Mouse (Mus musculus) adrenal gland (tissue): ENCODE measurements around the gene Dock3.

Experiments used
- intact Hi-C: fragments of 180-260 bp; cut with DNase I; formaldehyde crosslinking; loops from one replicate; pipeline ENCODE4 v1.15.1; 2025

The Dock3 gene

DNA sequence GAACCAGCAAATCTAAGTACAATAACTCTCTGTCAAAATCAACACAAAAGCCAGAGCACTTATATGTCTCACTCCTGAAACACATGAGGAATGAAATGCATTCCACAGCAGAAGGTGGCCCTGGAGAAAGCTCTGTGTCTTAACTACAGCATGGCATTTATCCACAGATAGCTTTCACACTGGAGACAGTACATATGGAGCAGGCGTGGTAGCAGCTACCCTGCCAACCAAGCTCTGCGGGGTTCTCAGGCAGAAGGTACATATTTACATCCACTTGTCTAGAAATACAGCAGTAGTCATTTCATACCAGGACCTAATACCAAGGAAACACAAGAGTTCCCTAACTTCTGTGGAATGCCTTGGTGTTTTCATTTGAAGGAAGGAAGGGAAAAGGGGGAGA, 144.2 kb downstream of the Dock3 start:
- intact Hi-C loops = no loop called here

- intact Hi-C loops = no loop called here
These were observed 193.8 kb downstream of the Dock3 start for GRCm38 (mm10) chr9:107037947-107038346.

GRCm38 (mm10) chr9:107027586-107027985, 204.1 kb downstream of the Dock3 start:
- intact Hi-C loops = no loop called here

DNA sequence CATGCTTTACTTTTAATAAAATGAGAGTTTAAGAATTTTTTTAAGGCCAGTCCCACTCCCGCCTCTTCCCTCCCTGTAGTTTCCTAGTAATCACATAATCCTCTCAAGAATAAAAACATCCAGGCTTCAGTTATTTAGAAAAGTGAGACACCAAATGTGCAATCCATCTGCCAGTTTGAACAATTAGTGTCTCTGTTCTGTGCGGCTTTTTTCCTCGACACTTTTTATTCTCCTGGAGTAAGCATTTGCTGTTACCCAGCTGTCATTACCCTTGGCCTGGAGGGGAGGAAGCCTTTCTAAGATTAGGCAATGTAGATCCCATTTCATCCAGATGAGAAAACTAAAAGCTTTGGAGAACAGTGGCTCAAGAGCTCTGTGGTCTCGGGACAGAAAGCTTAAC, 221.9 kb downstream of the Dock3 start:
- intact Hi-C loops = no loop called here

DNA sequence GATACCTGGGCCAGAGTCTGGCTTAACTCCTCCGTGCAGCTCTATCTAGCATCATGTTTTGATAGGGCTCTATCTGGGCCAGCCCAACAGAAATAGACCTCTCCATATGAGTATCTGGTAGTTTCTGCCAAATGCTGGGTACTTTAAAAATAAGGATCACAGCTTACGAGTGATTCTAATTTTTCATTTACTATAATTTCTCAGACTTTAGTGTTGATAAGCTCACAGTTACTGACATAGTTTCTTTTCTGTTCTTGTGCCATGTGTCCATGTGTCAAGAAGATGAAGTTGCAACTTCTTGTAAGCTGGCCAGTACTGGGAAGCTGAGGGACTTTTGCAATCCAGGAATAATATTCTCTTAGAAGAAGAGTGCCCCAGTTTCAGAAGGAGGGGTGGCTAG, 228.5 kb downstream of the Dock3 start:
- intact Hi-C loops = no loop called here

- intact Hi-C loops = no loop called here
These were observed 261.0 kb downstream of the Dock3 start for GRCm38 (mm10) chr9:106970742-106971141.

DNA sequence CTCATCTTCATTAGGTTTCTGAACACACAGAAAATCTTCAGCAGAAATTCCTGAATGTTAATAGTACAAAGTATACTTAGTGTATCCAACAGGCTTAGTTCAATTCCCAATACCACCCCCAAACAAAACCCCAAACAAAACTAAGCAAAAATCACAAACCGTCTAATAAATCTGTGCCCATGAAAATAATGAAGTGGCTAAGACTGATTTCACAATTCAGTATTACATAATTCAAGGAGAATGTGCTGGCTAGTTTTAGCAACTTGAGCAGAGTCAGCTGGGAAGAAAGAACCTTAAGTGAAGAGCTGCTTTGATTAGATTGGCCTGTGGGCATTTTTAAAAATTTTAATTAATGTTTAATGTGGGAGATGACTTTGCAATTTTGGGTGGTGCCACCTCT, 273.3 kb downstream of the Dock3 start:
- intact Hi-C loops = no loop called here

GRCm38 (mm10) chr9:106955486-106955885, 276.2 kb downstream of the Dock3 start:
- intact Hi-C loops = no loop called here

- intact Hi-C loops = no loop called here
These were observed 296.7 kb downstream of the Dock3 start for GRCm38 (mm10) chr9:106934998-106935397.

DNA sequence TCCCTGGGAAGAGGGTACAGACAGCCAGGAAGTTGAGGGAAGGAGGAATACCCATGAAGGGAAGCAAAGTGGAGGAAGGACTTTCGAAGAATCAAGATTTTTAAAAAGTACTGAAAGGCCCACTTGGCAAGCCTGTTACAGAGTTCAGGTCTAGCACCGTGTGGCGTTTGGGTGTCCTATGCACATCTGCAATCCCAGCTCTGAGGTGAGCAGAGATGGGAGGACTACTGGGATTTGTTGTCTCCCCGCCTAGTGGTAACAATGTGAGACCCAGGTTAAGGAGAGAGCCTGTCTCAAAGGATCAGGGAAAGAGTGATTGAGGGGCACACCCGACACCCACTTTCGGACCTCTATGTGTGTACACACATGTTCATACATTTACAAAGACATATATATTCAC, 316.8 kb downstream of the Dock3 start:
- intact Hi-C loops = no loop called here

DNA sequence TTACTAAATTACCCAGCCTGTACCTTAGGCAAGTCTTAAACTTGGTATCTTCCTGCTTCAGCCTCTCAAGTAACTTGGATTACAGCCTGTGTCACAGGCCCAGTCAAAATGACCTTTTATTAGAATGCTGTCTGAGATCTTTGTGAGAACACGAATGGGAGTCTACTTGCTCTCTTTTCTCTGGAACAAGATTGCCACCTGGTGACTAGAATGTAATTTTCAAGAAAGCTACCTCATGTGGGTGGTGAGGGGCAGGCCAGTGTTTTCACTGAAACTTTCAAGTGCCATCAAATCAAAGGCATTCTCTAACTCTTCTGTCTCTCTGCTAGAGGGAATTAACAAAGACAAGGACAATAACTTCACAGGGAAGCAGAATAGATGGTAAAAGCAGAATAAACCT, 317.9 kb downstream of the Dock3 start:
- intact Hi-C loops = no loop called here

GRCm38 (mm10) chr9:106911624-106912023, 320.1 kb downstream of the Dock3 start:
- intact Hi-C loops = no loop called here

GRCm38 (mm10) chr9:106908715-106909114, 323.0 kb downstream of the Dock3 start:
- intact Hi-C loops = loop anchor here (10.0 kb wide), 2 partner anchors 326 to 446 kb away; partner anchors contain the start of gene Dock3

DNA sequence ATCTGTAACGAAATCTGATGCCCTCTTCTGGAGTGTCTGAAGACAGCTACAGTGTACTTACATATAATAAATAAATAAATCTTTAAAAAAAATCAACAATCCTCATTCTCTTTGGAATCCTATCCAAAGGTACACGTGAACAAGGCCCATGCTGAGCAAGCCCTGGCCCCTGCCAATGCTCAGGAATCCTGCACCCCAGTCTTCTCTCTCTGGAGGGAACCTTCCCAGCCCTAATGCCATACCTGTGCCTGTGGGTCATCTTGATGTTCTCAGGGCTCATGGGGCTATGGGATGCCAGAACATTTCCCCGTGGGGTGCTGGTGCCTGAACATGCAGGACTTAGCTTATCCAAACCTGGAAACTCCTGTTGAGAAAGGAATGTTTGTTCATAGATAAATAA, 323.5 kb downstream of the Dock3 start:
- intact Hi-C loops = loop anchor here (10.0 kb wide), 2 partner anchors 327 to 447 kb away; partner anchors contain the start of gene Dock3

GRCm38 (mm10) chr9:106906597-106906996, 325.1 kb downstream of the Dock3 start:
- intact Hi-C loops = loop anchor here (10.0 kb wide), 2 partner anchors 328 to 448 kb away; partner anchors contain the start of gene Dock3

DNA sequence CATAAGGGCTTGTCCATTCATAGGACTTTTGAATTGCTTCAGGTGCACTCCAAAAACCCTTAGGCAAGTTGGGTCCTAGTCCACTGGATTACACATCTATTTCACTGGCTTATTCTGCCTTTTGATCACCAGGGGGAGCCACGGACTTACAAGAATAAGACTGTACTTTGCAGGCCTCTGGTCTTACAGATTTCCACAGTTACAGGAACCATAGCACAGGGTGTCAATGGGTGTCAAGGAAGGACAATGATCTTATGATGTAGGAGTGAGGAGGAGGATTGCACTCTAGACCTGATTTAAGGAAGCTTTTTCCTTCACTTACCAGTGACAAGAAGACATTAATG, 327.9 kb downstream of the Dock3 start:
- intact Hi-C loops = loop anchor here (2.0 to 10.0 kb wide), 3 partner anchors 331 to 451 kb away; partner anchors contain the start of gene Dock3

DNA sequence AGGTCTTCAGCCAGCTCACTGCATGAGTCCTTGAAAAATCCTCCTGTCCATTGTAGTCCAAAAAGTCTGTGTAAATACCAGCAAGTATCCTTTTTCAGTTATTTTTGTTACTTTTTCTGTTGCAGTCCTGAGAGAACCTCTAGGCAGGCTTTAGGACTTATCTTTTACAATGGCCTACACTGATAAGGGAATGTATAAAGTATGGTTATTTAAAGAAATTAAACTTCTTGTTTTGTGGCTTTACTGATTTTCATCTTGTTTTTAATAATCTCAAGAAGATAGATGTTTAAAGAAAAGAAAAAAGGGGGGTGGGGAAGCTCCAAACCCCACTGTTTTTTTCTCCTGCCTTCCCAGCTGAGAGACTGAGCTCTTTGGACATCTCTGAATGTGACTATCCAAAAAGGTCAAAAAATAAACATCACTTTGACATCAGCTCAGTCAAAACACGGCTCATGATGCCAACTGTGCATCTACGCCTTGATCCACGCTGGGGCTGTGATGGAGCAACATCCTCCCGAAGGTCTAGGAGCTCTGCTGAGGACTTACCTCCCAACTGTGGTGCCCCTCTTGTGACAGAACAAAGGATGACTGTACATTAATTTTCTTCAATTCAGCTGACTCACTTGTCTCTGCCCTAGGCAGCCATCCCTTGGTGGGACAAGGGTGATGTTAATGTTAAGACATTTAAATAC, 328.5 kb downstream of the Dock3 start:
- intact Hi-C loops = loop anchor here (2.0 to 10.0 kb wide), 3 partner anchors 332 to 452 kb away; partner anchors contain the start of gene Dock3

DNA sequence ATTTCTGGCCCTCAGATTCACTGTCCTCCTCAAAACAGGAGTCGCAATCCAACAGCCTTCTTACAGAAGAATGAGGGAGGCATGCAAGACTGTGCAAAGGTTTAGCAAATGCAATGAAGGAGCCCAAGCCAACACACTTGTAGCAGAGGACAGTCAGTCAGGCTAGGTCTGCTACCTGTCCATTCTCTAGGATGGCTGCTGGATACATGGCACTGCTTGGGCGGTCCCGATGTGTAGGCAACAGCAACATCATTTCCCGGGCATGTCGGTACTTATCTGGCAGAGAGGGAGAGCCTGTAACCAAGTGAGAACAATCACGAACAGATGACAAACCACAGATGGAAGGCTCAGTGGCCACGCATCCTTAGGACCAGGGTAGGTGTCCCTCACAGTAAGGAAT, 330.1 kb downstream of the Dock3 start:
- intact Hi-C loops = loop anchor here (10.0 kb wide), 2 partner anchors 333 to 453 kb away; partner anchors contain the start of gene Dock3

DNA sequence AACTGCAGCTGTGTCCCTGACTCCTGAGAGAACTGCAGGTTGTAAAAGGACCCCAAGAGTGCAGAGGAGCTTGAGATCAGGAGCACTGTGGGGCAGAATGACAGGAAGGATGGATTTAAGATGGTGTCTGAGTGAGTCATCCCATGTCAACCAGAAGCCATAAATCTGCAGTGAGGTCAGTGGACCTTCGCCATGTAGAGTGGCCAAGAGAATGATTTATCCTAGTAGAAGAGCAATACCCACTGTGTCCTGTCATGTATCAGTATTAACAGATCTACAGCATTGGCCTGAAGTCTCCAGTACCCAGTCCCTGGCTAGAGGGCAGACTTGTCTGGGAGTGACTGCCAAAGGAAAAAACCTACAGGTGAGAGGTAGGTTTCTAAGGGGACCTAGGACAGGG, 332.8 kb downstream of the Dock3 start:
- intact Hi-C loops = no loop called here

GRCm38 (mm10) chr9:106893327-106893726, 338.4 kb downstream of the Dock3 start:
- intact Hi-C loops = no loop called here

- intact Hi-C loops = no loop called here
These were observed 339.2 kb downstream of the Dock3 start for GRCm38 (mm10) chr9:106892552-106892875.

DNA sequence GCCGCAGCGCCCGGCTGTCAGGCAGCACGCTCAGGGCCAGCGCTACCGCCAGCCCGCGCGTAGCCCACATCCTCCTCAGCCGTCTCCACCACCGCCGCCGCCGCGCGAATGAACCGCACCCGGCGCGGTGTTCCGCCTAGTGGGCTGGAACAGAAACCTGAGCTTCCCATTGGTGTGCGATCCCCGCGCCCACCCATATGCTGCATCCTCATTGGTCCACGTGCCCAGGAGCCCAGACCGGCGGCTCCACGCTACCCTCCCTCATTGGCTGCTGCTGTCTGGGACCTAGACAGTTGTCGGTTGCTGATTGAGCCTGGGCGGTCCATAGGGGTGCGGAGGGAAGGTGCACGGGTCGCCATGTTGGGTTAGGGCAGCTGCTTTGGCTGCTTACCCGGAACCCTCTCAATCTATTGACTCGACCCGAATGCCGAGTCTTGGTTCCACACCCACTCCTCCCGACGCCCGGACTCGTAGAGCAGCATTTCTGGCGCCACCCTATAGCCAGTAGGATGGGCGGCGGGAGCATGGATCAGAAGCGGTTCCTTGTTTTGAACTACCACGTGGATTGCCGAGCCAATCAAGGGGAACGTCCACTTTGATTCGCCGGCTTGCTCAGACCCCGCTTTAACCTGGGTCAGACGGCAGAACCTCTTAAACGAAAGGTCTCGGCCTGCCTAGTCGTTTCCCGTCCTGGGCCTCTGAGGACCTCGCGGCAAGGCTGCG, 339.7 kb downstream of the Dock3 start, which contains the start of gene Manf:
Gene Manf (minus strand): TSS at position 151 of the 723 bp plus-strand sequence.
- intact Hi-C loops = no loop called here

DNA sequence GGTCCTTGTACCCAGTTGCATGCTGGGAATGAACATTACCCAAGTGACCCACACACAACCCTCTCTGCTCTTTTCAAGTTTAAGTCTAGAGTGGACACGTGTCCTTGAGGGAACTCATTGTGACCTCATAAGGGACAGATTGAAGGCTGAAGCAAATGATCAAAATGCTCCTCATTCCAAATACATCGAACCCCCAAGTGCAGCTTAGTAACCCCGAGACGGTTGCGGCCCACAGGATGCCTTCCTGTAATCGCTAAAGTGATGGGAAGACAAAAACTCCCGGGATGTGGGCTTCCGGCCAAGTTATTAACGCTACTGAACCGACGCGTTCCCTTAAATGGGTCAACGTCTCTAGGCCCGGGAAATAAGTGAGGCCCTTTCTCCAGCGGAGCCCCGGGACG, 340.4 kb downstream of the Dock3 start:
- intact Hi-C loops = no loop called here
